Mouse (Mus musculus) bone marrow, adult 2 months (tissue): ENCODE data around the gene Afmid.

Source experiments
- CTCF ChIP-seq: fragments of 200-500 bp; IDR thresholded peaks from 2 replicates; pipeline ENCODE4 v1.5.1; 2011; ENCODE audit warnings: low read length, control low read depth; ENCODE audit not compliant: control insufficient read depth, insufficient read depth
- POLR2A ChIP-seq: fragments of 200-500 bp; IDR thresholded peaks from 2 replicates; pipeline ENCODE4 v1.6.1; 2011; ENCODE audit warnings: low read depth, mild to moderate bottlenecking, control low read depth, low read length, borderline replicate concordance; ENCODE audit not compliant: control insufficient read depth

DNA sequence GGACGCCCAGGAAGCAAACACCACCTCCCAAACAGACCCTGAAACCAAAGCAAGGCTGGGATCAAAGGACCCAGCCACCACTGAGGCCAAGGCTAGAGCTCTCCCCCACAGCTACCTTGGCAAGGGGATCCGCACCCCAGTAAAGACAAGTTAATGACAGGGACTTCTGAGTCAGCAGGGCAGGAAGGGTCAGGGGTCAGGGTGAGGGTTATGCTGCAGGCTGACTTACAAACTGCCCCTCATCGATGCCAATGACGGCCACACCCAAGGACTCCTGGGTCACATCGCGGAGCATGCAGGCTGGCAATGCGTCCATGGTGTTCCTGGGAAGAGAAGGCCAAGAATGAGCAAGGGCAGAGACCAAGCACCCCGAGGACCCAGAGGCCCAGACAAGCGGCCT, 3.9 kb upstream of the Afmid start:
- no peak for TF ChIP-seq CTCF
- TF ChIP-seq POLR2A = no peak
